Mouse (Mus musculus): ENCODE results near the gene Vmn1r193.

DNA sequence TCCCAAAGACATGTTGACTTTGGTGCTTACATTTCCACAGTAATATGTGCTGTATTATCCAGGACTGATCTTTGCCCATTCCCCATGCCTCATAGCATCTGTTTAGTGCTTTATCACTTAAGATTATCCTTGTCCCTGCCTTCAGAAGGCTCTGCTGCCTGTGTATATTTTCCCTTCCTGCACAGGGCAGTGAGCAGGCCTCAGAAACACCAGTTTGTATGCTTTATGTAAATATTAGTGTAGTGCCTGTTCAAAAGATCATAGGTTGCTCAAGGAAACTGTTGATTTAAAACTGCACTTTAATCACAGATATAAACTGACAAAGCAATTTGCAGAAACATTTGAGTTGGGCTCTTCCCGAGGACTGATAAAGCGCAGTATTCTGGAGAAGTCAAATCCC lies 33.6 kb downstream of the Vmn1r193 start:
- TF ChIP-seq TAL1 (IDR thresholded peaks at IDR 0.05; ENCODE audit: low read length): no peak
- no peak for TF ChIP-seq GATA1 (IDR thresholded peaks at IDR 0.05; ENCODE audit: low read length)

All from erythroblast, embryonic 14.5 days (primary cell).